Mouse (Mus musculus) CH12.LX (cell line): Measurements from ENCODE around the gene Sgca. TPM values are rescaled to one million over a fixed set of nuclear protein-coding genes. Genes with fewer than 3 reads are reported as not detected.

Experiments used
- DNase-seq: peaks from one replicate; pipeline ENCODE4 v3.0.0-alpha.2; 2013; ENCODE audit errors: extremely low read depth
- H3K27ac ChIP-seq: 2 replicates; pipeline ENCODE4 v1.5.1; 2012; ENCODE audit warnings: low read depth, mild to moderate bottlenecking, control low read depth, moderate library complexity; ENCODE audit not compliant: insufficient read depth
- H3K27me3 ChIP-seq: replicated peaks from 2 replicates; pipeline ENCODE3; 2012; ENCODE audit warnings: inconsistent platforms
- H3K36me3 ChIP-seq, 2 experiments: replicated peaks in 1 of 2; 2 replicates each; pipeline versions ENCODE3 to v1.6.1; 2012; ENCODE audit warnings: inconsistent platforms in 1 of 2, low read length in 1 of 2, mild to moderate bottlenecking in 1 of 2, mixed read lengths in 1 of 2, moderate library complexity in 1 of 2; ENCODE audit not compliant: control insufficient read depth in 1 of 2, insufficient read depth in 1 of 2
- H3K4me1 ChIP-seq, 2 experiments: 2 replicates each; pipeline ENCODE4 v1.6.1; 2012; ENCODE audit warnings: inconsistent platforms in 1 of 2, moderate library complexity in 1 of 2; ENCODE audit not compliant: insufficient read depth in 2 of 2, control insufficient read depth in 1 of 2
- H3K4me2 ChIP-seq: 2 replicates; pipeline ENCODE4 v1.6.1; 2012; ENCODE audit warnings: low read depth, mild to moderate bottlenecking, control low read depth; ENCODE audit not compliant: poor library complexity, insufficient read depth, severe bottlenecking
- H3K4me3 ChIP-seq, 3 experiments: fragments of 150-350 bp in 1 of 3; sonication (generic) in 1 of 3; replicated peaks in 1 of 3; 2 replicates each; pipeline versions ENCODE3 to v1.5.1; 2011 to 2012; ENCODE audit warnings: low read depth in 2 of 3, low read length in 2 of 3, mild to moderate bottlenecking in 2 of 3, moderate library complexity in 2 of 3, control low read depth in 1 of 3, improper control_type of control experiment in 1 of 3, inconsistent platforms in 1 of 3, mixed read lengths in 1 of 3; ENCODE audit not compliant: poor library complexity in 1 of 3
- H3K79me2 ChIP-seq: replicated peaks from 2 replicates; pipeline ENCODE4 v1.6.1; 2012; ENCODE audit warnings: mild to moderate bottlenecking, moderate library complexity; ENCODE audit not compliant: control insufficient read depth, poor library complexity, insufficient read depth, severe bottlenecking; ENCODE audit errors: extremely low read depth
- H3K9ac ChIP-seq: 2 replicates; pipeline ENCODE4 v1.6.1; 2012; ENCODE audit warnings: low read depth, mild to moderate bottlenecking, control low read depth, moderate library complexity; ENCODE audit not compliant: insufficient read depth
- H3K9me3 ChIP-seq: replicated peaks from 2 replicates; pipeline ENCODE3; 2012; ENCODE audit warnings: low read length, inconsistent platforms, mixed read lengths
- BHLHE40 ChIP-seq: IDR thresholded peaks from 2 replicates; pipeline ENCODE4 v1.6.1; 2011; ENCODE audit warnings: mild to moderate bottlenecking, low read depth, low read length, improper control_type of control experiment
- E2F4 ChIP-seq: IDR thresholded peaks from 2 replicates; pipeline ENCODE4 v1.6.1; 2011; ENCODE audit warnings: low read depth, low read length, improper control_type of control experiment; ENCODE audit not compliant: insufficient replicate concordance
- GABPA ChIP-seq: IDR thresholded peaks from 2 replicates; pipeline ENCODE4 v1.6.1; 2012; ENCODE audit warnings: low read depth, low read length, improper control_type of control experiment, inconsistent platforms; ENCODE audit not compliant: insufficient replicate concordance
- IRF4 ChIP-seq: IDR thresholded peaks from 2 replicates; pipeline ENCODE4 v1.6.1; 2014; ENCODE audit warnings: low read depth, mild to moderate bottlenecking, inconsistent platforms, low read length, improper control_type of control experiment
- JUN ChIP-seq: IDR thresholded peaks from 2 replicates; pipeline ENCODE4 v1.6.1; 2011; ENCODE audit warnings: low read depth, mild to moderate bottlenecking, low read length, improper control_type of control experiment, moderate library complexity; ENCODE audit not compliant: insufficient read depth
- JUND ChIP-seq: conservative IDR thresholded peaks from 2 replicates; pipeline ENCODE4 v1.6.1; 2011; ENCODE audit warnings: low read depth, low read length, improper control_type of control experiment
- KAT2A ChIP-seq: IDR thresholded peaks from 2 replicates; pipeline ENCODE4 v1.6.1; 2012; ENCODE audit warnings: low read length, improper control_type of control experiment, inconsistent platforms; ENCODE audit not compliant: insufficient replicate concordance
- MAFK ChIP-seq: IDR thresholded peaks from 2 replicates; pipeline ENCODE4 v1.6.1; 2011; ENCODE audit warnings: low read length, improper control_type of control experiment; ENCODE audit not compliant: insufficient replicate concordance
- MAX ChIP-seq: IDR thresholded peaks from 2 replicates; pipeline ENCODE4 v1.6.1; 2011; ENCODE audit warnings: low read length, improper control_type of control experiment
- MXI1 ChIP-seq: IDR thresholded peaks from 2 replicates; pipeline ENCODE4 v1.6.1; 2011; ENCODE audit warnings: mild to moderate bottlenecking, low read depth, low read length, improper control_type of control experiment
- MYC ChIP-seq: IDR thresholded peaks from 2 replicates; pipeline ENCODE4 v1.6.1; 2011; ENCODE audit warnings: low read depth, mild to moderate bottlenecking, improper control_type of control experiment, low read length
- NELFE ChIP-seq: IDR thresholded peaks from 2 replicates; pipeline ENCODE4 v1.6.1; 2011; ENCODE audit warnings: low read depth, low read length, improper control_type of control experiment
- NRF1 ChIP-seq: IDR thresholded peaks from 2 replicates; pipeline ENCODE4 v1.6.1; 2014; ENCODE audit warnings: low read depth, mild to moderate bottlenecking, inconsistent platforms, low read length, improper control_type of control experiment, moderate library complexity
- PAX5 ChIP-seq: IDR thresholded peaks from 2 replicates; pipeline ENCODE4 v1.6.1; 2012; ENCODE audit warnings: low read length, inconsistent platforms, mixed read lengths
- POLR2A ChIP-seq: IDR thresholded peaks from 2 replicates; pipeline ENCODE4 v1.6.1; 2011; ENCODE audit warnings: low read depth, mild to moderate bottlenecking, improper control_type of control experiment, low read length
- POLR2AphosphoS2 ChIP-seq: IDR thresholded peaks from 2 replicates; pipeline ENCODE4 v1.6.1; 2011; ENCODE audit warnings: low read depth, low read length, improper control_type of control experiment
- RAD21 ChIP-seq: IDR thresholded peaks from 2 replicates; pipeline ENCODE4 v1.6.1; 2011; ENCODE audit warnings: low read depth, mild to moderate bottlenecking, low read length, improper control_type of control experiment, moderate library complexity
- RCOR1 ChIP-seq: conservative IDR thresholded peaks from 2 replicates; pipeline ENCODE4 v1.6.1; 2012; ENCODE audit warnings: low read depth, mild to moderate bottlenecking, inconsistent platforms, low read length, improper control_type of control experiment
- TBP ChIP-seq: conservative IDR thresholded peaks from 2 replicates; pipeline ENCODE4 v1.6.1; 2011; ENCODE audit warnings: low read depth, low read length, improper control_type of control experiment
- ZC3H11A ChIP-seq: IDR thresholded peaks from 2 replicates; pipeline ENCODE4 v1.6.1; 2012; ENCODE audit warnings: low read depth, mild to moderate bottlenecking, inconsistent platforms, low read length, improper control_type of control experiment
- ZKSCAN1 ChIP-seq: IDR thresholded peaks from 2 replicates; pipeline ENCODE4 v1.6.1; 2012; ENCODE audit warnings: low read depth, inconsistent platforms, low read length, improper control_type of control experiment, borderline replicate concordance
- ZNF384 ChIP-seq: IDR thresholded peaks from 2 replicates; pipeline ENCODE4 v1.6.1; 2012; ENCODE audit warnings: low read depth, low read length, improper control_type of control experiment, inconsistent platforms
- dilution Hi-C: fragments of 300-500 bp; cut with MboI; formaldehyde crosslinking; loops from 2 replicates; pipeline ENCODE4 v1.14.3; 2020; ENCODE audit warnings: low sequenced_read_pairs; ENCODE audit not compliant: extremely low pct_unique_long_range_greater_than_20kb, extremely low pct_ligation_motif_present
- in situ Hi-C: fragments of 300-500 bp; cut with MboI; formaldehyde crosslinking; loops from 3 replicates; pipeline ENCODE4 v1.14.3; 2019; ENCODE audit warnings: low sequenced_read_pairs, low pct_ligation_motif_present, low pct_unique_long_range_greater_than_20kb, mixed read lengths
- polyA plus RNA-seq: library from polyadenylated mRNA; unstranded; fragments of >175 nt; gene quantifications from 2 replicates; pipeline ENCODE4 v1.2.1, GENCODE M21; 2012; ENCODE audit warnings: low read depth; ENCODE audit not compliant: insufficient read length
- total RNA-seq, 2 experiments: library from RNA; depleted of rRNA; stranded (reverse); fragments of 300-350 nt in 1 of 2; fragments of >200 nt in 1 of 2; gene quantifications; 2 replicates each; pipeline ENCODE4 v1.2.3; 2012 to 2014

The Sgca gene
- total and polyA plus RNA-seq, 3 experiments, result 0.08 to 0.39 TPM; not detected in 1

DNA sequence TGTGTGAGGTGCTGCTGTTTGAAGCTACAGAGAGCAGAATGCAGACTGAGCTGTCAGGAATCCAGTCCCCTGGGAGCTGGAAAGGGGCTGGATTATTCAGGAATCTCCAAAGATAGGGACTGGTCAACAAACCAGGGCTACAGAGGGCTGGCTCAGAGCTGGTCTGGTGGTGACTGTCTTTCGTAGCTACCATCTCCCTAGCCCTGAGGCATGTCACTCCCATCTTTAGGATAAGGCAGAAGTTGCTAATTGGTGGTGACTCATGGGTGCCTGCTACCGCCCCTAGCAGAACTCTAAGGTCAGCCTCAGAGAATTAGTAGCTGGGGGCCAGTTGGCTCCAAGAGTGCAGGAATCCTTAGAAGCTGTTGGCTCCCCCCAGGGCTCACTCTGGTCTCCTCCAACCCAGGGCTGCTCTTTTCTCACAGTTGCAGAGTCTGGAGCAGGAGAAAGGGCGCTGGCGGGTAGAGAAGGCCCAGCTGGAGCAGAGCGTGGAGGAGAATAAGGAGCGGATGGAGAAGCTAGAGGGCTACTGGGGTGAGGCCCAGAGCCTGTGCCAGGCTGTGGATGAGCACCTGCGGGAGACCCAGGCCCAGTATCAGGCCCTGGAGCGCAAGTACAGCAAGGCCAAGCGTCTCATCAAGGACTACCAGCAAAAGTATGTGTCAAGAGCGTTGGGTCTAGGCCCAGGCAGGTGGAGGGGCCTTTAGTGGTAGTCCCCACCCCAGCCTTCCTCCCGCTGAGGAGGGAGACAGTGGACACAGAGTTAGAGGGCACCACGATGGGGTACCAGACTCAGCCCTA, 28.2 kb upstream of the Sgca start:
- TF ChIP-seq RCOR1 (no peak), POLR2A (no peak), MXI1 (no peak), RAD21 (no peak), MYC (no peak), JUN (no peak), GABPA (no peak), BHLHE40 (no peak), ZNF384 (no peak), ZC3H11A (no peak), MAFK (no peak), TBP (no peak), PAX5 (no peak), IRF4 (no peak), JUND (no peak), NRF1 (no peak), ZKSCAN1 (no peak)
- TF ChIP-seq, all 38 proteins: peak for 0
- H3K4me3 ChIP-seq, result no peak overlapping the region
- no peak overlapping the region for H3K9ac ChIP-seq
- H3K27me3 ChIP-seq, result peaks cover 18% of the 10 kb centered on the region
- in situ Hi-C loops (no loop called here), dilution Hi-C loops (no loop called here)
- H3K36me3 ChIP-seq, result peaks cover 28 to 62% of the 10 kb centered on the region in 2 experiments
- no peak overlapping the region for H3K27ac ChIP-seq
- no peak for DNase-seq
- H3K9me3 ChIP-seq, result no peaks in the 10 kb centered on the region
- H3K4me1 ChIP-seq, result peaks cover 8 to 36% of the 10 kb centered on the region in 2 experiments
- no peak overlapping the region for H3K4me2 ChIP-seq
- H3K79me2 ChIP-seq, result no peaks in the 10 kb centered on the region

DNA sequence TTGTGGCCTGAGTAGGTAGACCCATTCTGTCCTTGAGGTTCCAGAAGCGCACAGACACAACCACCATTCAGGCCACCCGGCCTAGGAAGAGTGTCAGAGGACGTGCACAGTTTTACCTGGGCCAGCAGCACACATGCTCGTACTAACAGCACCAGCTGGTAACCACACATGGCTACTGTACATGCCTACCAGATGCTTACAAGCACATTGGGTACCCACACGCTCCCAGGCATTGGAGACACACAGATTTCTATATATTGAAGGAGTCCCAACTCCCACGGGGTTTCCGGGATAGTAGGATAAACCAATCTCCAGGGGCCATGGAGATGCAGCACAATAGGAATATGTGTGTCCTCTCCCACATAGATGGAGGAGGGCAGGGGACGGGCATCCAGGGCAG, 26.6 kb upstream of the Sgca start:
- Histone ChIP-seq H3K4me3 (no peak overlapping the region), H3K36me3 (peaks cover 34 to 76% of the 10 kb centered on the region in 2 experiments), H3K27ac (no peak overlapping the region), H3K9me3 (no peaks in the 10 kb centered on the region), H3K27me3 (peaks cover 2% of the 10 kb centered on the region), H3K4me2 (no peak overlapping the region), H3K9ac (no peak overlapping the region), H3K79me2 (no peaks in the 10 kb centered on the region), H3K4me1 (peaks cover 8 to 35% of the 10 kb centered on the region in 2 experiments)
- DNase-seq, result no peak
- dilution Hi-C loops, result no loop called here
- in situ Hi-C loops, result no loop called here
- TF ChIP-seq JUND (no peak), NRF1 (no peak), IRF4 (no peak), MAX (no peak), KAT2A (no peak), MAFK (no peak), RCOR1 (no peak), GABPA (no peak), NELFE (no peak), BHLHE40 (no peak), RAD21 (no peak), E2F4 (no peak), POLR2AphosphoS2 (no peak)
